Comparison of ENCODE assay signal across 15 mouse cellular contexts in the genomic region with DNA sequence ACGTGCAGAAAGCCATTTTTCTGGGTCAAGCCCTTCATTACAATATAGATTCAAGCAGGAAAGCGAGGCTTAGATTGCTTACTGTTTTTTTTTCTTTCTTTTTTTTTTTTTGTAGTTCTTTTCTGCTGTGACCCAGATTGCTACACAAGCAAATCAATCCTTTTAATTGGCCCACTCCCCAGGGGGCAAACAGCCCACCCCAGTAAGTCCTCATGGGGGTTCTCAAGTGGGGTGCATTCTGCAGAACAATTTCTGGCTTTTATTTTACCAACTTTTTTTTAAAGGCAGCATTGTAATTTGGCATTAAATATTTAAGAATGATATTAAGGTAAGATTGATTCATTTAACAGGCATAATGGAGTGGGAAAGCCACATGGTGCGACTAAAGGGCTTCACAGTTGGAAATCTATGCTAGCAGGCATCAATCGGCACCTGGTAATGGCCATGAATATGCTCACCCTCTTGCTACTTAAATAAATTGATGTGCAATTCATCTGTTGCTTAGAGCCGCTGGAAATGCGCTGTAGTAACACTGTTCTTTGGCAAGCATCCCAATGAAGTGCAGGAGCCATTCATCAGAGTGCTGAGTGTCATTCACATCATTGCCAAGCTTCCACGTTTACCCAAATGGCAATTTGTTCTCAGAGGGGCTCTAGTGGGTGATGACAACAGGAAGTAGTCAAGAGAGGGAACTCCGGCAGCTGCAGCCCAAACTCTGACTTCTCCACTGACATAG.
DNase-seq lines count a peak whose midpoint lies in the region; ATAC-seq lines count a peak whose summit lies in the region.
"Had no signal": no experiment of that assay in that cellular context is flagged by ENCODE, and none has a peak within 500 bp of the region (broad histone marks: within the 10 kb centered on the region; RNA-seq: fewer than 3 reads in every experiment).

No protein-coding gene starts in this region.

- peak; percentile 30; the same call in 1 of the 2 replicates for ATAC-seq in midbrain, embryonic 13.5 days
- ATAC-seq in hindbrain, embryonic 14.5 days (ENCODE audit: low FRiP score): peak; percentile 89

- peaks cover 18% of the 10 kb centered on the region; the same call in 1 of the 2 replicates for H3K27me3 ChIP-seq in heart, embryonic 10.5 days (ENCODE audit: insufficient read depth, poor library complexity, severe bottlenecking)
- H3K27me3 ChIP-seq in midbrain, embryonic 13.5 days: no peaks in the 10 kb centered on the region
- H3K27me3 ChIP-seq in midbrain, embryonic 10.5 days (ENCODE audit: low read depth, poor library complexity, severe bottlenecking): no peaks in the 10 kb centered on the region
- no peaks in the 10 kb centered on the region for H3K27me3 ChIP-seq in hindbrain, embryonic 14.5 days (ENCODE audit: control insufficient read depth, insufficient read depth, low read length)
- H3K27me3 ChIP-seq: embryonic facial prominence, embryonic 15.5 days had no signal

- intact Hi-C loops in left cerebral cortex, postnatal 10 days (cut with DNase I): no loop called here

- no peaks in the 10 kb centered on the region for H3K36me3 ChIP-seq in heart, embryonic 10.5 days
- no peaks in the 10 kb centered on the region for H3K36me3 ChIP-seq in midbrain, embryonic 13.5 days
- no peaks in the 10 kb centered on the region for H3K36me3 ChIP-seq in midbrain, embryonic 10.5 days
- H3K36me3 ChIP-seq in hindbrain, embryonic 14.5 days (replicated peaks; ENCODE audit: control insufficient read depth, insufficient read depth): no peaks in the 10 kb centered on the region
- H3K36me3 ChIP-seq: embryonic facial prominence, embryonic 15.5 days; G1E had no signal

- H3K4me1 ChIP-seq in heart, embryonic 10.5 days: no peaks in the 10 kb centered on the region
- H3K4me1 ChIP-seq in midbrain, embryonic 13.5 days (replicated peaks): 0 out of 2 replicates have a peak, but pooled peaks cover 2% of the 10 kb centered on the region
- H3K4me1 ChIP-seq in midbrain, embryonic 10.5 days: no peaks in the 10 kb centered on the region
- H3K4me1 ChIP-seq in hindbrain, embryonic 14.5 days (replicated peaks; ENCODE audit: control insufficient read depth, insufficient read depth, low read length): peaks cover 6% of the 10 kb centered on the region; the same call in 1 of the 2 replicates
- H3K4me1 ChIP-seq: embryonic facial prominence, embryonic 15.5 days had no signal

- H3K27ac ChIP-seq in heart, embryonic 10.5 days: no peak overlapping the region
- no peak overlapping the region for H3K27ac ChIP-seq in midbrain, embryonic 13.5 days
- no peak overlapping the region for H3K27ac ChIP-seq in midbrain, embryonic 10.5 days (replicated peaks)
- H3K27ac ChIP-seq in hindbrain, embryonic 14.5 days: no peak overlapping the region
- H3K27ac ChIP-seq: embryonic facial prominence, embryonic 15.5 days; gastrocnemius, adult 2 months had no signal

- no peak overlapping the region for H3K9ac ChIP-seq in midbrain, embryonic 13.5 days (replicated peaks)
- no peak overlapping the region for H3K9ac ChIP-seq in hindbrain, embryonic 14.5 days
- H3K9ac ChIP-seq: embryonic facial prominence, embryonic 15.5 days had no signal

- peak; percentile 76 for DNase-seq in heart, embryonic 10.5 days (ENCODE audit: low spot score)
- DNase-seq in heart, adult 8-10 months (ENCODE audit: low spot score): no peak
- no peak for DNase-seq in midbrain, embryonic 10.5 days (ENCODE audit: low spot score)
- DNase-seq in hindbrain, embryonic 14.5 days (ENCODE audit: low spot score): peak; percentile 60
- DNase-seq in retina, embryonic 14.5 days (ENCODE audit: low spot score): peak; percentile 23
- no peak for DNase-seq in adrenal gland, postnatal 14 days
- DNase-seq in left cerebral cortex, postnatal 10 days (ENCODE audit: extremely low spot score in 1 of 2, low spot score in 2 of 2): no peak
- DNase-seq: B cell, adult 2 months; cerebellum, postnatal 36 days; gastrocnemius, adult 2 months; lung, postnatal 10 days; right cerebral cortex, adult 18-20 months had no signal

- WGBS in heart, embryonic 10.5 days: 36% methylated on average over 8 of the region's 8 CpGs
- 58% methylated on average over 8 of the region's 8 CpGs for WGBS in midbrain, embryonic 13.5 days
- WGBS in midbrain, embryonic 10.5 days: 70% methylated on average over 8 of the region's 8 CpGs
- 31% methylated on average over 8 of the region's 8 CpGs for WGBS in hindbrain, embryonic 14.5 days

- H3K9me3 ChIP-seq in heart, embryonic 10.5 days: no peaks in the 10 kb centered on the region
- H3K9me3 ChIP-seq in midbrain, embryonic 13.5 days: no peaks in the 10 kb centered on the region
- H3K9me3 ChIP-seq in midbrain, embryonic 10.5 days (replicated peaks): no peaks in the 10 kb centered on the region
- H3K9me3 ChIP-seq in hindbrain, embryonic 14.5 days (ENCODE audit: control insufficient read depth, low read length): no peaks in the 10 kb centered on the region
- H3K9me3 ChIP-seq: embryonic facial prominence, embryonic 15.5 days; G1E had no signal

- H3K4me2 ChIP-seq in midbrain, embryonic 13.5 days (replicated peaks): no peak overlapping the region
- no peak overlapping the region for H3K4me2 ChIP-seq in hindbrain, embryonic 14.5 days (replicated peaks)
- H3K4me2 ChIP-seq: embryonic facial prominence, embryonic 15.5 days had no signal

- no peak overlapping the region for H3K4me3 ChIP-seq in heart, embryonic 10.5 days
- no peak overlapping the region for H3K4me3 ChIP-seq in midbrain, embryonic 13.5 days (replicated peaks)
- no peak overlapping the region for H3K4me3 ChIP-seq in midbrain, embryonic 10.5 days
- H3K4me3 ChIP-seq in hindbrain, embryonic 14.5 days (replicated peaks; ENCODE audit: low read length): no peak overlapping the region
- H3K4me3 ChIP-seq: embryonic facial prominence, embryonic 15.5 days; gastrocnemius, adult 2 months had no signal

Comparison
In these comparisons a context has a peak if more than half of its experiments do, and no peak if none do; other contexts are left out.
1. DNase-seq: peak in heart, embryonic 10.5 days (single experiment), hindbrain, embryonic 14.5 days (single experiment) and retina, embryonic 14.5 days (single experiment); none in heart, adult 8-10 months (single experiment), midbrain, embryonic 10.5 days (single experiment), adrenal gland, postnatal 14 days (single experiment) and left cerebral cortex, postnatal 10 days (0 of 2).